Mouse (Mus musculus) lung, postnatal 36 days (tissue): ENCODE results near the gene Pkm.

Experiments
- DNase-seq: peaks from one replicate; pipeline ENCODE4 v3.0.0; 2022; ENCODE audit warnings: mixed read lengths

The Pkm gene

GRCm38 (mm10) chr9:59666813-59667212, 10.6 kb downstream of the Pkm start:
- DNase-seq = no peak

- no peak for DNase-seq
Observed at GRCm38 (mm10) chr9:59667250-59667649, 11.1 kb downstream of the Pkm start.

GRCm38 (mm10) chr9:59667904-59668303, 11.7 kb downstream of the Pkm start:
- no peak for DNase-seq

- DNase-seq = no peak
Observed at GRCm38 (mm10) chr9:59668473-59668872, 12.3 kb downstream of the Pkm start.

GRCm38 (mm10) chr9:59669172-59669571, 13.0 kb downstream of the Pkm start:
- DNase-seq = no peak

GRCm38 (mm10) chr9:59672195-59672894, 16.2 kb downstream of the Pkm start:
- DNase-seq = no peak

GRCm38 (mm10) chr9:59673427-59673826, 17.3 kb downstream of the Pkm start:
- no peak for DNase-seq

- no peak for DNase-seq
Observed at GRCm38 (mm10) chr9:59675598-59675997, 19.4 kb downstream of the Pkm start.

GRCm38 (mm10) chr9:59678313-59678712, 22.1 kb downstream of the Pkm start:
- DNase-seq = peak; percentile 65

- peak; percentile 86 for DNase-seq
Observed at GRCm38 (mm10) chr9:59679678-59680533, 23.7 kb downstream of the Pkm start, which contains the start of gene Gramd2. TSS of gene Gramd2 (plus strand) at chr9:59680144.

- no peak for DNase-seq
Observed at GRCm38 (mm10) chr9:59680534-59680875, 24.3 kb downstream of the Pkm start.

- no peak for DNase-seq
Observed at GRCm38 (mm10) chr9:59684020-59684419, 27.9 kb downstream of the Pkm start.

- DNase-seq = peak; percentile 75
Observed at GRCm38 (mm10) chr9:59687416-59688046, 31.4 kb downstream of the Pkm start.

GRCm38 (mm10) chr9:59691635-59692094, 35.5 kb downstream of the Pkm start:
- DNase-seq = peak; percentile 94

- peak; percentile 80 for DNase-seq
Observed at GRCm38 (mm10) chr9:59692145-59692544, 36.0 kb downstream of the Pkm start.

- peak; percentile 68 for DNase-seq
Observed at GRCm38 (mm10) chr9:59694571-59695450, 38.6 kb downstream of the Pkm start.

- no peak for DNase-seq
Observed at GRCm38 (mm10) chr9:59695451-59695813, 39.3 kb downstream of the Pkm start.

- peak; percentile 89 for DNase-seq
Observed at GRCm38 (mm10) chr9:59696381-59696780, 40.2 kb downstream of the Pkm start.

- DNase-seq = peak; percentile 57
Observed at GRCm38 (mm10) chr9:59701094-59701493, 44.9 kb downstream of the Pkm start.

- DNase-seq = no peak
Observed at GRCm38 (mm10) chr9:59703099-59703498, 46.9 kb downstream of the Pkm start.

- DNase-seq = peak; percentile 84
Observed at GRCm38 (mm10) chr9:59706850-59707825, 51.0 kb downstream of the Pkm start.
